Comparison of ENCODE assay signal across 7 mouse cellular contexts in genomic region chr8:70649324-70649723, GRCm38 (mm10). TPM values are rescaled to one million over a fixed set of nuclear protein-coding genes. Genes with fewer than 3 reads are reported as not detected.
DNase-seq lines count a peak whose midpoint lies in the region; ATAC-seq and TF ChIP-seq lines count a peak whose summit lies in the region.

No protein-coding gene starts in this region.

- no peak overlapping the region for H3K4me2 ChIP-seq in embryonic facial prominence, embryonic 14.5 days (ENCODE audit: low read depth, low read length)
- H3K4me2 ChIP-seq in heart, embryonic 15.5 days, result no peak overlapping the region

- H3K27ac ChIP-seq in ES-Bruce4 (ENCODE audit: insufficient read depth, low read length), result peak overlapping the region; percentile 73
- H3K27ac ChIP-seq in embryonic facial prominence, embryonic 14.5 days (replicated peaks; ENCODE audit: low read depth, low read length), result peak overlapping the region; percentile 7; the same call in 1 of the 2 replicates
- H3K27ac ChIP-seq in heart, embryonic 15.5 days, result peak overlapping the region; percentile 89

- no peaks in the 10 kb centered on the region for H3K9me3 ChIP-seq in ES-Bruce4 (replicated peaks; ENCODE audit: control insufficient read depth, insufficient read depth, low read length, poor library complexity, severe bottlenecking)
- no peaks in the 10 kb centered on the region for H3K9me3 ChIP-seq in embryonic facial prominence, embryonic 14.5 days (ENCODE audit: control insufficient read depth, low read length)
- H3K9me3 ChIP-seq in heart, embryonic 15.5 days (replicated peaks), result no peaks in the 10 kb centered on the region

- TF ChIP-seq POLR2A in ES-Bruce4 (IDR thresholded peaks at IDR 0.05; ENCODE audit: insufficient read depth, low read length), result no peak

- TF ChIP-seq EP300 in ES-Bruce4 (IDR thresholded peaks at IDR 0.05; ENCODE audit: insufficient read depth, low read depth, low read length), result peak; percentile 97

- H3K4me1 ChIP-seq in ES-Bruce4 (ENCODE audit: control insufficient read depth, insufficient read depth, low read length), result peaks cover 30% of the 10 kb centered on the region
- peaks cover 5% of the 10 kb centered on the region; the same call in 1 of the 2 replicates for H3K4me1 ChIP-seq in embryonic facial prominence, embryonic 14.5 days (ENCODE audit: control insufficient read depth, insufficient read depth, low read length)
- H3K4me1 ChIP-seq in heart, embryonic 15.5 days (replicated peaks), result peaks cover 53% of the 10 kb centered on the region

- TF ChIP-seq CTCF in ES-Bruce4 (IDR thresholded peaks at IDR 0.05; ENCODE audit: low read depth, low read length), result no peak

- peak; percentile 77 for DNase-seq in NIH3T3 (ENCODE audit: low read depth)
- DNase-seq in embryonic facial prominence, embryonic 14.5 days (ENCODE audit: low spot score), result peak; percentile 95
- DNase-seq in kidney, postnatal 10 days, result peak; percentile 94

- 45% methylated on average over 4 of the region's 4 CpGs for WGBS in embryonic facial prominence, embryonic 14.5 days
- WGBS in heart, embryonic 15.5 days, result 15% methylated on average over 4 of the region's 4 CpGs

- H3K4me3 ChIP-seq in ES-Bruce4 (ENCODE audit: low read depth, low read length), result no peak overlapping the region
- no peak overlapping the region for H3K4me3 ChIP-seq in embryonic facial prominence, embryonic 14.5 days (ENCODE audit: low read depth, low read length)
- no peak overlapping the region for H3K4me3 ChIP-seq in heart, embryonic 15.5 days

- H3K27me3 ChIP-seq in ES-Bruce4 (ENCODE audit: control insufficient read depth, insufficient read depth, low read length, poor library complexity, severe bottlenecking), result no peaks in the 10 kb centered on the region
- no peaks in the 10 kb centered on the region for H3K27me3 ChIP-seq in embryonic facial prominence, embryonic 14.5 days (replicated peaks; ENCODE audit: control insufficient read depth, insufficient read depth, low read length)
- no peaks in the 10 kb centered on the region for H3K27me3 ChIP-seq in heart, embryonic 15.5 days

- peak; percentile 61 for ATAC-seq in embryonic facial prominence, embryonic 14.5 days (ENCODE audit: low read depth)
- ATAC-seq in heart, embryonic 15.5 days (replicated peaks; ENCODE audit: insufficient number of reproducible peaks, insufficient read depth, low FRiP score, low read depth), result peak; percentile 87
- peak; percentile 85 for ATAC-seq in megakaryocyte progenitor cell, adult 5-6 weeks (replicated peaks; ENCODE audit: poor library complexity)
- ATAC-seq in CD4-positive, CD25-positive, alpha-beta regulatory T cell, adult 4 months, result no peak

- peaks cover 12% of the 10 kb centered on the region; the same call in 1 of the 2 replicates for H3K36me3 ChIP-seq in ES-Bruce4 (ENCODE audit: control insufficient read depth, insufficient read depth, low read length, poor library complexity, severe bottlenecking)
- peaks cover 40% of the 10 kb centered on the region for H3K36me3 ChIP-seq in embryonic facial prominence, embryonic 14.5 days (ENCODE audit: control insufficient read depth, insufficient read depth, low read length)
- H3K36me3 ChIP-seq in heart, embryonic 15.5 days, result peaks cover 30% of the 10 kb centered on the region

- H3K9ac ChIP-seq in ES-Bruce4 (ENCODE audit: low read depth, poor library complexity, severe bottlenecking), result peak overlapping the region; percentile 65
- no peak overlapping the region for H3K9ac ChIP-seq in embryonic facial prominence, embryonic 14.5 days (ENCODE audit: low read depth, low read length)
- H3K9ac ChIP-seq in heart, embryonic 15.5 days, result 0 out of 2 replicates have a peak overlapping the region, but pooled peaks have one; percentile 26

RNA-seq across cellular contexts. Expression of gene Pgpep1, which starts 10.9 kb away (rescaled TPM):
- polyA plus RNA-seq in ES-Bruce4 (2011; ENCODE audit: insufficient read depth, insufficient read length, low read depth, missing spikeins), result 30.2 and 44.4 TPM in 2 replicates
- polyA plus RNA-seq in embryonic facial prominence, embryonic 14.5 days (2014; fragmentation: Nextera tagmentation; extraction: Ambion mirVana), result 59.8 and 62.7 TPM in 2 replicates
- polyA plus RNA-seq in heart, embryonic 15.5 days (2015; fragmentation: Nextera tagmentation; extraction: Ambion mirVana), result 32.2 and 36.3 TPM in 2 replicates
- 11.7 and 11.8 TPM in 2 replicates for total RNA-seq in megakaryocyte progenitor cell, adult 5-6 weeks (2015)
- total RNA-seq in megakaryocyte progenitor cell, adult 5-6 weeks (2017), result 3.6 and 5.2 TPM in 2 replicates
- 1 to 10 TPM; 7.0 to 9.5 TPM for polyA plus RNA-seq in CD4-positive, CD25-positive, alpha-beta regulatory T cell, adult 4 months (2017; shearing (Covaris generic))

RNA-seq across cellular contexts. Expression of gene Gdf15, which starts 17.1 kb away (rescaled TPM):
- 1.9 and 2.1 TPM in 2 replicates for polyA plus RNA-seq in ES-Bruce4 (2011; ENCODE audit: insufficient read depth, insufficient read length, low read depth, missing spikeins)
- 0.28 and 0.29 TPM in 2 replicates for polyA plus RNA-seq in embryonic facial prominence, embryonic 14.5 days (2014; fragmentation: Nextera tagmentation; extraction: Ambion mirVana)
- 0.89 and 1.3 TPM in 2 replicates for polyA plus RNA-seq in heart, embryonic 15.5 days (2015; fragmentation: Nextera tagmentation; extraction: Ambion mirVana)
- not detected in 2 replicates for total RNA-seq in megakaryocyte progenitor cell, adult 5-6 weeks (2015)
- not detected in 2 replicates for total RNA-seq in megakaryocyte progenitor cell, adult 5-6 weeks (2017)
- polyA plus RNA-seq in CD4-positive, CD25-positive, alpha-beta regulatory T cell, adult 4 months (2017; shearing (Covaris generic)), result not detected

RNA-seq across cellular contexts. Expression of gene Lsm4, which starts 23.7 kb away (rescaled TPM):
- polyA plus RNA-seq in ES-Bruce4 (2011; ENCODE audit: insufficient read depth, insufficient read length, low read depth, missing spikeins), result 211 TPM in 2 replicates
- 199 and 223 TPM in 2 replicates for polyA plus RNA-seq in embryonic facial prominence, embryonic 14.5 days (2014; fragmentation: Nextera tagmentation; extraction: Ambion mirVana)
- polyA plus RNA-seq in heart, embryonic 15.5 days (2015; fragmentation: Nextera tagmentation; extraction: Ambion mirVana), result 256 and 281 TPM in 2 replicates
- total RNA-seq in megakaryocyte progenitor cell, adult 5-6 weeks (2015), result 121 and 125 TPM in 2 replicates
- total RNA-seq in megakaryocyte progenitor cell, adult 5-6 weeks (2017), result 214 and 249 TPM in 2 replicates
- polyA plus RNA-seq in CD4-positive, CD25-positive, alpha-beta regulatory T cell, adult 4 months (2017; shearing (Covaris generic)), result 10 to 100 TPM; 86.8 to 94.5 TPM

RNA-seq across cellular contexts. Expression of gene Lrrc25, which starts 33.4 kb away (rescaled TPM):
- polyA plus RNA-seq in ES-Bruce4 (2011; ENCODE audit: insufficient read depth, insufficient read length, low read depth, missing spikeins), result not detected in 2 replicates
- polyA plus RNA-seq in embryonic facial prominence, embryonic 14.5 days (2014; fragmentation: Nextera tagmentation; extraction: Ambion mirVana), result 1.8 and 2.3 TPM in 2 replicates
- polyA plus RNA-seq in heart, embryonic 15.5 days (2015; fragmentation: Nextera tagmentation; extraction: Ambion mirVana), result 1.4 and 3.4 TPM in 2 replicates
- 6.2 and 12.9 TPM in 2 replicates for total RNA-seq in megakaryocyte progenitor cell, adult 5-6 weeks (2015)
- 4.7 and 5.4 TPM in 2 replicates for total RNA-seq in megakaryocyte progenitor cell, adult 5-6 weeks (2017)
- under 1 TPM; 0.43 to 0.89 TPM for polyA plus RNA-seq in CD4-positive, CD25-positive, alpha-beta regulatory T cell, adult 4 months (2017; shearing (Covaris generic))

RNA-seq across cellular contexts. Expression of gene Ssbp4, which starts 40.7 kb away (rescaled TPM):
- 49.9 and 50.2 TPM in 2 replicates for polyA plus RNA-seq in ES-Bruce4 (2011; ENCODE audit: insufficient read depth, insufficient read length, low read depth, missing spikeins)
- 120 and 132 TPM in 2 replicates for polyA plus RNA-seq in embryonic facial prominence, embryonic 14.5 days (2014; fragmentation: Nextera tagmentation; extraction: Ambion mirVana)
- 62.1 and 82.6 TPM in 2 replicates for polyA plus RNA-seq in heart, embryonic 15.5 days (2015; fragmentation: Nextera tagmentation; extraction: Ambion mirVana)
- total RNA-seq in megakaryocyte progenitor cell, adult 5-6 weeks (2015), result 31.6 and 40.7 TPM in 2 replicates
- total RNA-seq in megakaryocyte progenitor cell, adult 5-6 weeks (2017), result 40.2 and 69.7 TPM in 2 replicates
- polyA plus RNA-seq in CD4-positive, CD25-positive, alpha-beta regulatory T cell, adult 4 months (2017; shearing (Covaris generic)), result 10 to 100 TPM in 1 of 2 experiments, 1 to 10 TPM in 1; 5.9 to 15.0 TPM

Comparison
In these comparisons a context has a peak if more than half of its experiments do, and no peak if none do; other contexts are left out.
1. H3K27ac ChIP-seq: peak in every context shown above with its lines; median percentile 89 in heart, embryonic 15.5 days; 73 in ES-Bruce4; 7 in embryonic facial prominence, embryonic 14.5 days.